Mouse (Mus musculus) thymus, postnatal 25 days (tissue): ENCODE data around the gene Cst7.
"Not testable (repeated sequence)": the region's sequence is repeated elsewhere in the genome, so short reads cannot be mapped to it uniquely, and the experiment has no call there.

Source experiments
- DNase-seq: peaks from one replicate; pipeline ENCODE4 v3.0.0; 2022

Gene Cst7

DNA sequence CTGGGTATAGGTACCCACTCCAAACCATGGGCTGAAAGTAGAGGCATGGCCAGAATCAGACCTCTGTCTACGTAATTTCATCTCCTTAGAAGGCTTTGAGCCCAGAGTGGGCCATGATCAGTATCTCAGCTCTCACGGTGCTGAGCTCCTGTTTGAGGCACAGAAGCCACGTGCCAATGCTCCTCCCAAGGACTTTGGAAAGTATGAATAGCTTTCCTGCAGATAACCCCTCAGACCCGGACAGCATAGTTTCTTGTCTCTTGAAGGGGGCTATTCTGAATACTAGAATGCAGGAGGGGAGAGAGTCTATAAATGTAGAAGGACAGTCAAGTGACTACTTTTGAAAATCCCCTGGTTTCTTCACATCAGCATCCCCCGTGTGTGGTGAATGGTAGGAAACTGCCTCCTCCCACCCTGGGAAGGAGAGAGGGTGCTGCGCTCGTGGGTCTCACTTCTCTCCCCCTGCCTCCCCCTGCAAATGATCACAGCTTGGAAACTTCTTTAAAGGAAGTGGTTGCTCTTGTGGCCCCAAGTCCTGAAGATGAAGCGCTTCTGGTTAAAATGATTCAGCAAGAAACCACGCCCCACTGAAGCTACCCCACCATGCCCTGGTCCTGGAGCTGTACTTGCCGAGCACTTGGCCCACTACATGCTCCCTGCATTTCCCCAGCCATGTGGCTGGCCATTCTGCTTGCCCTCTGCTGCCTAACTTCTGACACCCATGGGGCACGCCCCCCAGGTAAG is at the start of gene Cst7:
Gene Cst7 (plus strand): TSS at position 569 of the 744 bp plus-strand sequence.
- DNase-seq: peak; percentile 43

DNA sequence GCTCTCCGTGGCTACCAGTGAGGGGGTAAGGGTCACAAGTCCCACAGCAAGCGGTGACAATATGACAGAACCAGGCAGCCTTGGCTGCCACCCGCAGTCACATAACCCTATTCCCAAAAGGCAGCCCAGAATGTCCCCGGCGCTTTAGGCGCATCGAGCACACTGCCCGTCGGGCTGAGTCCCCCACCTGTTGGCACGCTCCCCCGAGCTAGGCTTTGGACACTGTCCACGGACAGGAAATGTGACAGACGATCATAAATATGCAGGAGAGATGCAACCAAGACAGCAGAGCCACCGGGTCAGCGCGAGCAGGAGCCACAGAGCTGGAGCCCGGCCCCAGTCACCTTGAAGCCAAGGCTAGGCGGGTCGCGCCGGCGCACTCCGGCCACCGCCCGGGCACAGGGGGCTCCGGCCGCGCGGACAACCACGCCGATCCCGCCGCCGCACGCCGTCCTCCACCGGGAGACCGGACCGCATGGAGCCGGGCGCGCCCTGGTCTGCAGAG is 44.5 kb upstream of the Cst7 start:
- no peak for DNase-seq

- not testable (repeated sequence) for DNase-seq
Observed at GRCm38 (mm10) chr2:150549576-150549975, 20.6 kb upstream of the Cst7 start.

GRCm38 (mm10) chr2:150558568-150558967 is 11.6 kb upstream of the Cst7 start:
- DNase-seq: peak; percentile 53

GRCm38 (mm10) chr2:150567051-150567450 is 3.2 kb upstream of the Cst7 start:
- DNase-seq: no peak

GRCm38 (mm10) chr2:150570761-150571160 is 546 bp downstream of the Cst7 start:
- no peak for DNase-seq

DNA sequence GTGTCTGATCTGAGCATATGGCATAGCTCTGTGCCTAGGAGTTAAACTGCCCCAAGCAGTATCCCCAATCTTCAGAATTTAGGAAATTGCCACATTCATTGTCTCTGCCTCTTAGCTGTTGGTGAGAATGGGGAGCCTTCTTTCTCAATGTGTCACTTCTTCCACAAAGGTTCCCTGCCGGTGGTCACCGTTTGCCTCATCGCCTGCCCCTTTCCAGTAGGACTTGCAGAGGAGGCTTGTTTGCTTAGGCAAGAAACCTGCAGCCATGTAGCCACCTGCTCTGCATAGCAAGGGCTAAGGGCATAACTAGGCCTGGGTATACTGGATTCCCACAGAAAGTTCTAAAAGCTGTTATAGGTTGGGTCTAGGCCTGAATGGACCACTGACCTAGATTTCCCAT is 2.2 kb downstream of the Cst7 start:
- no peak for DNase-seq

DNA sequence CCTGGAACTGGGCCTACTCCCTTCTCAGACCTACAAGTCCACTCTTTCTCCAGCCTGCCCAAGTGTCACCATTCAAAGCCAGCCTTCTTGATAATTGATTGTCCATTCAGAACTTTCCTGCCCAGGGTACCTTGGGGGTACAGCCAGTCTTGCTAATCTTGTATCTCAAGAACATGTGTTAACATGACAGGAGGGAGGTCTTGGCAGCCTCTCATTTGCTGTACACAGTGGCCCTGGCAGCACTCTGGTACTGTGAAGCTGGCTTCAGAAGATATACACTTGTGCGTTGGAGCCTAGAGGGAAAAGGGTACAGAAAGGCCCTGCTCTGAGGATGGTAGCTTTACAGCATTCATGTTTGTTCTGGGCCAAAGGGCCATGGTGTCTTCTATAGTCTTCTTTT is 6.0 kb downstream of the Cst7 start:
- no peak for DNase-seq

DNA sequence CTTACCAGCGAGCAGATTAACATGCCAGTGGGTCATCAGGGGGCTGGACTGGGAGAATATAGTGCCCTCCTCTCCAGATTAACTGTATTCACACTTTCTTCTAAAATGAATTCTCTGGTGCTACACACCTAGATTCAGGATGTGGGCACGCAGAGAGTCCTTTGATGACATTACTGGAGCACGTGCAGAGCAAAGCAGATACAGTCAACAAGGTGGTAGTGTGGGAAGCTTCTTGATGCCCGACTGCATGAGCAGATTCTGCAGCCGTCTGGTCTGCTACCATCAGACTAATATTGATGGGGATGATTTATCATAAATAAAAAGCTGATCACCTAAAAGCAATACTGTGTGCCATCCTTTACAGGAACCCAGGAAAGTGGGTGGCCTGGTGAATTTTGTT is 8.4 kb downstream of the Cst7 start:
- DNase-seq: peak; percentile 54

GRCm38 (mm10) chr2:150579628-150580027 is 9.4 kb downstream of the Cst7 start:
- DNase-seq: no peak

- no peak for DNase-seq
Observed at GRCm38 (mm10) chr2:150589076-150589475, 18.9 kb downstream of the Cst7 start.

- no peak for DNase-seq
Observed at GRCm38 (mm10) chr2:150595411-150596190, 25.4 kb downstream of the Cst7 start.

DNA sequence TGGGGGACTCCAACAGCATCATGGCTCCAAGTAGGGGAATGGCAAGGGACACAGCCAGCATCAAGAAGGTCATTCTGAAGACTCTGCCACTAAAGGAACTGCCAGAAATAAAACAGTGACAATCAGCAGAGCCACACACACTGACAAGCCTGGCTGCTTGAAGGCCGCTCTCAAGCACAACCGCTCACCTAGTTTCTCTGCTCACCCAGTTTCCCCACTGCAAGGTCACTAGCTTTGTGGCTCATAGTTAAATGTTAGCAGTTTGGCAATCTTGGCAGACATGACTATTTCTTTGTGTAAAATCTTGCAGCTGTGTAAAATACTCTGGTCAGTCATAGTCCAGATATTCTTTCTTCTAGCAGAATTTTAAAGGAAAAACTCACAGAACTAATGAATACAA is 30.0 kb downstream of the Cst7 start:
- no peak for DNase-seq

- no peak for DNase-seq
Observed at GRCm38 (mm10) chr2:150602166-150602565, 32.0 kb downstream of the Cst7 start.

- DNase-seq: no peak
Observed at GRCm38 (mm10) chr2:150604802-150605201, 34.6 kb downstream of the Cst7 start.

GRCm38 (mm10) chr2:150607086-150607485 is 36.9 kb downstream of the Cst7 start:
- no peak for DNase-seq

- peak; percentile 98 for DNase-seq
Observed at GRCm38 (mm10) chr2:150608087-150608799, 38.0 kb downstream of the Cst7 start, which contains the start of gene Apmap. Gene Apmap, minus strand, starts transcription at chr2:150608567.

GRCm38 (mm10) chr2:150608872-150609560 is 38.8 kb downstream of the Cst7 start:
- DNase-seq: peak; percentile 66

DNA sequence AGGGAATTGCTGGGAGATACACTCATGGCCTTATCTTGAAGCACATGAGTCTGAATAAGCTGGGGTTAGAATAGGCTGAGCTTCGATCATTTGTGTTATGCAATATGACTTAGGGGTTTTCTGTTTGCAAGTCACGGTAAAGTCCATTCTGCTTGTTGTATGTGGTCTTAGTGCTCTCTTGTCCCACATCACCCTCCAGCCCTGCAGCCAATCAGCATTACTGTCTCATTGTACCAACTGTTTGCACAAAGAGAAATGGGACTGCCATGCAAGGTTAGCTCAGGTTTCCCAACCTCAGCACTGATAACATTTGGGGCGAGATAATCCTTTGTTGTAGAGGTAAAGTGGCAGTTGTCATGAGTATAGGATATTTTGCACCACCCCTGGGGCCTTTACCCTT is 39.9 kb downstream of the Cst7 start:
- DNase-seq: no peak

DNA sequence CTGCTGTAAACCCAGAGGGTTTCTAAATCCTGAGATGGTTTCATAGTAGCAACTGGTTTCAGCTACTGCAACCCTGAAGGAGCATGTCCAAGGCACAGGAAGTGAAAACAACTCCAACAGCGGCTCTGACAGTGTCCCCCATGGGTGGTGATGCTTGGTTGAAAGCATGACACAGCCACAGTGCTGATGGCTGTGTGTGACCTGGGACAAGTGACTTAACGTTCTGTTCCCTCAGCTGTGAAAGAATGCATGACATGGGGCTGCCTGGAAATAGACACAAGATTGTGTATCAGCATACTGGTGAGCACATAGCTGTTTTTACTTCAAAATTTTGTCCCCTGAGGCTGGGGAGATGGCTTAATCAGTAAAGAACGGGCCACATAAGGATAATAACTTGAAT is 51.5 kb downstream of the Cst7 start:
- no peak for DNase-seq

GRCm38 (mm10) chr2:150623957-150624356 is 53.7 kb downstream of the Cst7 start:
- no peak for DNase-seq

DNA sequence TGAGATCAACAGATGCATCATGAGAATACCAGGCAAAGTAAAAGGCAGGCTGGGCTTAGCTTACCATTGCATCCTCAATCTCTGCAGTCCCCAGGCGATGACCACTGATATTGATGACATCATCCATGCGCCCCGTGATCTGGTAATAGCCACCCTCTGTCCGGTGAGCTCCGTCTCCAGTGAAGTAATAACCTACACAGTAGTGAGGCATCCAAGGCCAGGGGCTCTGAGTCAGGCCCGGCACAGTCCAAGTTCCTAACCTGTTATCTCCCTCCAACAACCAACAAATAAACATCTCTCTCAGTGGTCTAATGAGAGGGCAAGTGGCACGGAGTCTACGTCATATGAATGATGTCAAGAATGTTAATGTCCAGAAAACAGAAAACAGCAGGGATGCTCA is 54.7 kb downstream of the Cst7 start:
- no peak for DNase-seq

DNA sequence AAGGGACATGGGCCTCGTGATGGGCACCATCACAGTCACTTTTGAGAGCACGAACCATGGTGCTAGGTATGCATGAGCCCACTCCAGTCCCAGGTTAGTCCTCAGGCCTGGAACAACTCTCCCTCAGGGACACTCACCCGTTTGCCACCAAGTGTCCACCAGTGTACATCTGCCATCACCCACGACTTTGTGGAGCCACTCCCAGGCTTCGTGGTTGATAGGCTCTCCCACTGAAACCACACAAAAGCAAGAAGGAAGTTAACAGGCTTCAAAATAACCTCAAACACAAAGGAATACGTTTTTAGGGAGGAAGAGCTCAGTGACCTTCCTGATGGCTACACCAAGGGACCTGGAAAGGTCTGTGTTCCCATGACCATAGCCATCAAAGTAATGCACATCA is 56.9 kb downstream of the Cst7 start:
- no peak for DNase-seq
